Mouse (Mus musculus) intestine, embryonic 14.5 days (tissue): ENCODE data around the gene Spop. TPM values are rescaled to one million over a fixed set of nuclear protein-coding genes. Genes with fewer than 3 reads are reported as not detected.

Experiments used
- ATAC-seq: fragments of 200-750 bp; cut with Nextera tagmentation; replicated peaks from 2 replicates; pipeline ENCODE4 v1.8.0; 2017; ENCODE audit warnings: low read depth, moderate number of reproducible peaks, moderate TSS enrichment, moderate library complexity; ENCODE audit not compliant: low FRiP score, low TSS enrichment
- DNase-seq: peaks from one replicate; pipeline ENCODE4 v3.0.0-alpha.2; 2018; ENCODE audit warnings: low spot score
- H3K27ac ChIP-seq: fragments of 300-500 bp; sonication (generic); 2 replicates; pipeline ENCODE4 v1.5.1; 2014; ENCODE audit warnings: low read depth, mild to moderate bottlenecking, control low read depth
- H3K27me3 ChIP-seq: fragments of 300-500 bp; sonication (generic); replicated peaks from 2 replicates; pipeline ENCODE4 v1.6.1; 2014; ENCODE audit warnings: low read length, control low read depth; ENCODE audit not compliant: control insufficient read depth, insufficient read depth
- H3K36me3 ChIP-seq: fragments of 300-500 bp; sonication (generic); 2 replicates; pipeline ENCODE4 v1.6.1; 2014; ENCODE audit warnings: low read length, control low read depth; ENCODE audit not compliant: control insufficient read depth, insufficient read depth
- H3K4me1 ChIP-seq: fragments of 300-500 bp; sonication (generic); replicated peaks from 2 replicates; pipeline ENCODE4 v1.6.1; 2014; ENCODE audit warnings: low read length, control low read depth, mixed read lengths; ENCODE audit not compliant: control insufficient read depth, insufficient read depth
- H3K4me2 ChIP-seq: fragments of 300-500 bp; sonication (generic); 2 replicates; pipeline ENCODE4 v1.6.1; 2014; ENCODE audit warnings: low read length
- H3K4me3 ChIP-seq: fragments of 300-500 bp; sonication (generic); 2 replicates; pipeline ENCODE4 v1.5.1; 2014; ENCODE audit warnings: low read depth, low read length, control low read depth, mixed read lengths
- H3K9ac ChIP-seq: fragments of 300-500 bp; sonication (generic); 2 replicates; pipeline ENCODE4 v1.6.1; 2014; ENCODE audit warnings: mild to moderate bottlenecking, low read length
- H3K9me3 ChIP-seq: fragments of 300-500 bp; sonication (generic); 2 replicates; pipeline ENCODE4 v1.6.1; 2016; ENCODE audit warnings: low read length, control low read depth; ENCODE audit not compliant: control insufficient read depth
- WGBS: fragments of 180-500 bp; shearing (Covaris S2); extraction: QIAGEN DNeasy Blood & Tissue Kit; methylation state at CpG from one replicate; pipeline ENCODE4 v1.1.7; 2014; 5-methylcytosine and 5-hydroxymethylcytosine counted together
- polyA plus RNA-seq: library from polyadenylated mRNA; unstranded; fragments of >200 nt; fragmentation: Nextera tagmentation; extraction: Ambion mirVana; gene quantifications from 2 replicates; pipeline ENCODE4 v1.2.1, GENCODE M21; 2014

Spop gene
- polyA plus RNA-seq: 95.5 and 105 TPM in 2 replicates

DNA sequence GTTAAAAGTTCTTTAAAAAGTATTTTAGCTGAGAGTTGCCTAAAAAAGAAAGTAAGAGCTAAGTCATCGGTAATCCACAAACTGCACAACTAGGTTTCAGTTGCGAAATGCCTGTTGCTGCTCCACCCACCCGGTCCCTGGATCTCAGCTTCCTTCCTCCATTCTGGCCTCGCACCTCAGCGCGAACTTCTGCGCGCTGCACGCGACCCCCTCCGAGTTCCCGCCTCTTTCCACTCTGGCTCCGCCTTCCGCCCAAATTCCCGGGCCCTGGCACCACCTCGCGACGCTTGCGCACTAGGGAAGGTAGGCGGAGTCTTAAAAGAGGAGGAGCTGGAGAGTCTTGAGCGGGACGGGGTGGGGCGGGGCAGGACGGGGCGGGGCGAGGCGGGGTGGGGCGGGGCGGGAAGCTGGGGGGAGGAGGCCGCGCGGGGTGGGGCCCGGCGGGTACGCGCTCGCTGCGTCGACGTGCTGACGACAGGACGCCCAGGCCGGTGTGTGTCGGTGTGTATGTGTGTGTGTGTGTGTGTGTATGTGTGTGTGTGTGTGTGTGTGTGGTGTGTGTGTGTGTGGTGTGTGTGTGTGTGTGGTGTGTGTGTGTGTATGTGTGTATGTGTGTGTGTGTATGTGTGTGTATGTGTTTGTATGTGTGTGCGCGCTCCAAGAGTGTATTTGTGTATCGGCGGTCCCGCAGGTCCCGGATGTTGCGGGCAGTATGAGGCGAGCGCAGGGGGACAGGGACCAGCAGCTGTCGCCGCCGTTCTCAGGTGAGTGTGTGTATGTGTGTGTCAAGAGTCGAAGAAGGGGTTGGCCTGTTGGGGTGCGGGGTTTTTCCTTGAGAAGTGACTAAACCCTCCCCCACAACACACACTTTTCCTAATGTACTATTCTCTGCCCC is at the start of gene Spop:
Gene Spop (plus strand): TSS at position 440 of the 895 bp plus-strand sequence.
- DNase-seq (peak; percentile 94), ATAC-seq (peak; percentile 89)
- Histone ChIP-seq H3K36me3 (peaks cover under 1% of the 10 kb centered on the region; the same call in 1 of the 2 replicates), H3K4me1 (peaks cover 10% of the 10 kb centered on the region), H3K27ac (peak within 1 kb of the TSS; percentile 93), H3K4me3 (peak within 1 kb of the TSS; percentile 65), H3K9ac (peak within 1 kb of the TSS; percentile 71), H3K27me3 (no peaks in the 10 kb centered on the region), H3K4me2 (peak within 1 kb of the TSS; percentile 80), H3K9me3 (no peaks in the 10 kb centered on the region)
- 3% methylated on average over 39 of the region's 58 CpGs for WGBS

GRCm38 (mm10) chr11:95364388-95364787 is 49.5 kb upstream of the Spop start:
- no peaks in the 10 kb centered on the region for H3K36me3 ChIP-seq
- H3K9ac ChIP-seq: no peak overlapping the region
- 81% methylated on average over 5 of the region's 5 CpGs for WGBS
- no peak overlapping the region for H3K27ac ChIP-seq
- H3K4me2 ChIP-seq: no peak overlapping the region
- H3K9me3 ChIP-seq: no peaks in the 10 kb centered on the region
- DNase-seq (no peak), ATAC-seq (no peak)
- H3K27me3 ChIP-seq: no peaks in the 10 kb centered on the region
- peaks cover 24% of the 10 kb centered on the region for H3K4me1 ChIP-seq
- no peak overlapping the region for H3K4me3 ChIP-seq

- no peak for ATAC-seq
- Histone ChIP-seq H3K27ac (peak overlapping the region; percentile 47), H3K9me3 (no peaks in the 10 kb centered on the region), H3K4me1 (peaks cover 28% of the 10 kb centered on the region), H3K4me2 (no peak overlapping the region), H3K4me3 (no peak overlapping the region), H3K36me3 (peaks cover 3% of the 10 kb centered on the region; the same call in 1 of the 2 replicates), H3K27me3 (no peaks in the 10 kb centered on the region), H3K9ac (no peak overlapping the region)
- WGBS: 66% methylated on average over 10 of the region's 10 CpGs
- no peak for DNase-seq
These were observed 48.3 kb upstream of the Spop start for GRCm38 (mm10) chr11:95365596-95365995.

DNA sequence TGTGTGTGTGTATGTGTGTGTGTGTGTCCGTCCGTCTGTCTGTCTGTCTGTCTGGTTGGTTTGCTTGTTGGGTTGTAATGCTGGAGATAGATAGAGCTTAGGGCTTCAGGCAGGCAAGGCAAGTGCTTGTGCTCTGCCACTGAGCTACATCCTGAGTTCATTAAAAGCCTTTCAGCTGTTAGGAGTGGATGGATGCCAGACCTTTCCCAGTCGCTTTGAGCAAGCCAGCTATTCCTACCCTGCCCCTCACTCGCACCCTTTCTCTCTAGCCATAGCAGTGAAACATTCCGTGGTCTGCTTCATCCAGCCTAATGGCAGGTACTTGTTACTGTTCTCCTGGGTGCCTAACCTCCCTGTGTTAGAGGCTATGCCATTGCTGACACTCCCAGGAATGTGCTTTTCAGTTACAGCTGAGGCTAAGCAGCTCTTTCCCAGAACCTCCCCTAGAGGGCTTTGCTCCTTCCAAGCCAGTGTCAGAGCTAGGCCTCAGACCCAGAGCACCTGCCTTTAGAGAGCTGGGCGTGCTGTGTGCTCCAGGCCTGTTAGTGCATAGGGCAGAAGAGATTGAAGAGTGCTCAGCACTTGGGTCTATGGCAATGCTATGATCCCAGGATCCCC is 47.5 kb upstream of the Spop start:
- peak overlapping the region; percentile 47 for H3K27ac ChIP-seq
- no peaks in the 10 kb centered on the region for H3K27me3 ChIP-seq
- H3K4me3 ChIP-seq: no peak overlapping the region
- no peak overlapping the region for H3K4me2 ChIP-seq
- ATAC-seq (no peak), DNase-seq (no peak)
- H3K9me3 ChIP-seq: no peaks in the 10 kb centered on the region
- H3K9ac ChIP-seq: no peak overlapping the region
- WGBS: 74% methylated on average over 6 of the region's 6 CpGs
- peaks cover 29% of the 10 kb centered on the region for H3K4me1 ChIP-seq
- peaks cover 5% of the 10 kb centered on the region; the same call in 1 of the 2 replicates for H3K36me3 ChIP-seq

DNA sequence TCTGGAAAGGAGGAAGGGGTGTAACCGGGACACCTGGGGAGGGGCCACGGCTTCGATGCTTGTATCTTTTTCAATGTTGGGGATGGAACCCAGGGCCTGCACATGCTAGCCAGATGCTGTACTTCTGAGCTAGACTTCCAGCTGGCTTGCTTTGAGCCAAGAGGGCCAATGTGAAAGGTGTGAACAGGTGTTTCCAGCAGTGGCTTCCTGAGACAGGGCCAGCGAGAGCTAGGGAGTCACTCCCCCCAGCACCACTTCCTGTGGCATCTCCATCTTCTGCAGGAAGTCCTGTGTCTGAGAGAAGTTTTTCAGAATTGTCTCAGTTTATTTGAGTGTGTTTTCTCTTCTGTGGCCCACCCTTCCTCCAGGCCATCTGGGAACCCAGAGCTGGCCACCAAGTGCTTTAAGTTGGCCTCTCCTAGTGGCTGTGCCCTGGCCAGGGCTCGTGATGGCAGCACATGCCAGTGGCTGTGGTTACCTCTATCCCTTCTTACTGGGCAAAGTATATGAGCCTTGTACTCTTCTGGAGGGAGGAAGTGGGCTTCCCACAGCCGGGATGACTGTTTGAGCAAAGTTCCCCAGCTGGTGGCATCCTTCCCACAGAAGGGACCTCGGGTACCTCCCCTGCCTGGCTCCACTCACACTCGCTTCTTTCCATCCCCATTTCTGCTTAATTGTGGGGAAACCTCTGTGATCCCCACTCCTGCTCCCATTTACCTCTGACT is 46.7 kb upstream of the Spop start:
- peaks cover 29% of the 10 kb centered on the region for H3K4me1 ChIP-seq

GRCm38 (mm10) chr11:95368231-95368823 is 45.6 kb upstream of the Spop start:
- peaks cover 19% of the 10 kb centered on the region for H3K36me3 ChIP-seq
- no peak overlapping the region for H3K9ac ChIP-seq
- no peak overlapping the region for H3K27ac ChIP-seq
- H3K4me1 ChIP-seq: peaks cover 26% of the 10 kb centered on the region
- ATAC-seq (no peak), DNase-seq (no peak)
- no peak overlapping the region for H3K4me3 ChIP-seq
- WGBS: 95% methylated on average over 8 of the region's 8 CpGs
- H3K9me3 ChIP-seq: no peaks in the 10 kb centered on the region
- H3K27me3 ChIP-seq: no peaks in the 10 kb centered on the region
- H3K4me2 ChIP-seq: no peak overlapping the region

More for the DNA sequence above, 46.7 kb upstream of the Spop start:
- no peak overlapping the region for H3K4me2 ChIP-seq
- no peaks in the 10 kb centered on the region for H3K9me3 ChIP-seq
- 86% methylated on average over 8 of the region's 8 CpGs for WGBS
- H3K27ac ChIP-seq: 0 out of 2 replicates have a peak overlapping the region, but pooled peaks have one; percentile 47
- no peak for ATAC-seq
- no peak for DNase-seq
- H3K4me3 ChIP-seq: no peak overlapping the region
- H3K27me3 ChIP-seq: no peaks in the 10 kb centered on the region
- no peak overlapping the region for H3K9ac ChIP-seq
- peaks cover 11% of the 10 kb centered on the region for H3K36me3 ChIP-seq

GRCm38 (mm10) chr11:95368871-95369270 is 45.0 kb upstream of the Spop start:
- peaks cover 20% of the 10 kb centered on the region for H3K4me1 ChIP-seq
- WGBS: 96% methylated on average over 4 of the region's 4 CpGs

More at GRCm38 (mm10) chr11:95368871-95369270, 45.0 kb upstream of the Spop start:
- Histone ChIP-seq H3K27ac (no peak overlapping the region), H3K9me3 (no peaks in the 10 kb centered on the region), H3K4me2 (no peak overlapping the region), H3K9ac (no peak overlapping the region), H3K36me3 (peaks cover 19% of the 10 kb centered on the region), H3K27me3 (no peaks in the 10 kb centered on the region), H3K4me3 (no peak overlapping the region)
- DNase-seq: no peak
- ATAC-seq: no peak
